Mouse (Mus musculus) monocyte, adult 5-6 weeks (primary cell): ENCODE results near the gene Bhmt2. TPM values are rescaled to one million over a fixed set of nuclear protein-coding genes. Genes with fewer than 3 reads are reported as not detected.

Experiments
- ATAC-seq: fragments of 153-309, 156-312 bp; replicated peaks from 2 replicates; pipeline ENCODE4 v1.8.0; 2017; ENCODE audit warnings: mild to moderate bottlenecking; ENCODE audit not compliant: low TSS enrichment, insufficient number of reproducible peaks, severe bottlenecking, poor library complexity, low FRiP score
- total RNA-seq: library from RNA; stranded (forward); fragments of 200-1000, 200-491, 200-594 nt; gene quantifications from 3 replicates; pipeline ENCODE4 v1.2.3, GENCODE M21; 2017

The Bhmt2 gene
- total RNA-seq, 1 experiment from 2014 or later, result not detected

DNA sequence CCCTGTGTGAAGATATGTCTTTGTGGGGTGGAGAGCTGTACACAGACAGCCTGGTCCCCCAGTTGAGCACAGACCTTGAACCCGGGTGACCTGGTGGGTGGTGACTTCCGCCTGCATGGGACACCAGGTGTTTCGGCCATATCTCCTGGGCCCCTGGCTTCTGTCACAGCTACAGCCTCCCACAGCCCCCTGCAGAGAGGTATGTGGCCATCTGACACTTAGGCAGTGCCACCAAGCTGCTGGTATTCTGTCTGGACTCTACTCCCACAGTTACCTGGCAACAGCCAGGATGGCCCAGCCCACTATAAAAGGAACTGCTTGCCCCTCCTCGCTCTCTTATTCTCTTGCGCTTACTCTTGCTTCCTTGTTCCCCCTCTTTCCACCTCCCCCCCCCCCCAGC is 16.2 kb downstream of the Bhmt2 start:
- no peak for ATAC-seq

DNA sequence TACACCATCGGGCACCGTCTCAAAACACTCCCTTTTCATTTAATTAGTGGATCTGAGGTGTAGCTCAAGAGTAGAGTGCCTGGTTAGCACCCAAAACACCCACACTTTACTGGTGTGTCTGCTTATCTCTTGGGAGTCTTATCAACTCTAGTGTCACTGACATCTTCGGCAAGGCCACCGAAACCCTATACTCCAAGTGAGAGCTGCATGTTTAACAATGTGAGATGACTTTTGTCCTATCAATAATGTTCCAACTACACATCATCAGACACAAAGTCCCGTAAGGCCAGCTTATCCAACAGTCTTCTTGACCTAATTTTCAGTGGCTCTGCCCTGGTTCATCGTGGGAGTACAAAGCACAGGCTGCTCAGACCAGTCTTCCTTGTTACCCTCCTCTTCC is 20.7 kb downstream of the Bhmt2 start:
- ATAC-seq, result no peak

DNA sequence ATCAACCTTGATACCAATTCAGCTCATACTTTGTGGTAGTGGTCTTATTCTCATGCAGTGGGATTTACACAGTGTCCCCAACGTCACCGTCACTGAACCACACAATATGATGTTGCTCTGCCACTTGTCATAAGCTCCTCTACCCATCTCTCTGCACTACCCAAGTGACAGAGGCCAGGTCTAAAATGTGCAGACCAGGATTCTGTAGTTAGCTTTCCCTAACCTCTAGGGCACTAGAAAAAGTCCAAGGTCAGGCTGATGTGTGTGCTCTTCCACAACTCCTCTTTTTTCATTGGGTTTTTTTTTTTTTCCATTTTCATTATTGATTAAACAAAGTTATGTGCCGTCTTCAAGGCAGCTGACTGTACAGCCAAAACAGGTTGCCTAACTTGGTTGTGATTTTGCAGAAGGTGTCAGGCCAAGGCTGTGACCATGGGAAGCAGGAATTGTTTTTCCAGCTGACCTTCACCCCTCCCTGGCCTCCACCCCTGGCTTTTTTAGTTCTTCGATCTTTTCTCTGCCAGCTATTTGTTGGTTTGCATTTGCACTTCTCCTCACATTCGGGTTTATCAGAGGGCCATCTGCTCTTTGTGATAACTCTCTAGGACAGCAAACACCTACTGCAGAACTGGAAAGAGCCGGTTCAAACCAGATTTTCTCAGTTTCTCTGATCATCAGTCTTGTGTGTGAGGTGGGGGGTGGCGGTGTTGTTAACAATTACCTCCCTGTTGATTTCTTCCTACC is 25.5 kb downstream of the Bhmt2 start:
- ATAC-seq, result no peak

DNA sequence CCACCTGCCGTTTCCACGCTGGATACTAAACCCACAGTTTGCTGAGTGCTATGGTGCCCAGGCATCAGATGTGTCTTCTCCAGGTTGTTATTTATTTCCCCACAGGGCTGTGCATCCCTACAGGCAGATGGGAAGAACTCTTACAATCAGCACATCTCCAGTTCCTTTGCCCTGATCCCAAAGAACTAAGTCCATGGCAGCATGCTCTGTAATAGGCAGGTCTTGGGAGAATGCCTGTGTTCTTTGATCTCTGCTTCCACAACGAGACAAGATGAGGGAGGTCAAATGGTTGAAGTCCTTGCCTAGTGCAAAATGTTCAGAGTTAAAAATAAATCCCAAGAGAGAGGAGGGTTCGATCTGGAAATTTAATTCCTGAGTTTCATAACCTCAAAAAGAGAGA is 34.5 kb downstream of the Bhmt2 start:
- no peak for ATAC-seq

DNA sequence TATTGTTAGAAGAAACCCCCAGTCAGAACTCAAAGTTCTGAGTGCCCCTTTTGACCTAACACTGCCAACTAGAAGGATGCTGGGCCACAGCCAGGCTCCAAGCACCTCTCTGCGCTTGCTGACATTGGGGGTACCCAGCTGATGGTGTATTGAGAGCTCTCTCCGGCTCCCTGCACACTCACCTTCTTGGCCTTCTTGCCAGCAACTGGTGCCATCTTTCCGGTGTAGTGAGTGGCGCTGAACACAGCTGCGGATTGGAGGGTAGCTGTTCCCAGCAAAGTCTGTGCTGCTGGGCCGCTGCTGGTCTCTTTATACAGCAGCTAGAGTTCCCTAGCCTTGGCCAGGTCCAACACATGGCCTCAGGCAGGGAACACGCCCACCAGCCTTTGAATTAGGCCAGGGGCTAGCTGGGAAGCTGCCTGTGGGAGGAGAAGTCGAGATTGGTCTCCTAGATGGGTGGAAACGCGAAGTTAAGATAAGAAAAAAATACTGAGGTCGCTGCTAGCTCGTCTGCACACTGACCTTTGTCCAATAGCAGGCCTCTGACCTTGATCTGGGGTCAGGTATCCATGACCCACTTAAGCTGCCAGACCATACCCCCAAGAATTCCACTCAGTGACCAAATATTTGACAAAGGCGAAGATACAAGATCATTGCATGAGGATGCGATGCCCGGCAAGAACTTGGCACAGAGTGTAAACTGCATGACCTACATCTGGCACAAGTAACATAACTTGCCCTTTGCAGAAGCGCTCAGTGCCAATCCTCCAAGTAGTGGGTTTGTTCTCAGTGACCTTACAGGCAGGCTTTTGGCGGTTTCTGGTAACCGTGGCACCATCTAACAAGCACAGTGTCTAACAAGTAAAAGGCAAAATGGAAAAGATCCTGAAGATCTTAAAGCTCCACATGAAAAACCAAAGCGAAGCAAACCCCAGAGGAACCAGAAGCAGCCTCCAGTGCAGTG is 36.5 kb downstream of the Bhmt2 start, which contains the start of gene Bhmt:
TSS of gene Bhmt (minus strand) at position 680 of the 964 bp plus-strand sequence.
- ATAC-seq, result no peak; the same call in 1 of the 2 replicates

DNA sequence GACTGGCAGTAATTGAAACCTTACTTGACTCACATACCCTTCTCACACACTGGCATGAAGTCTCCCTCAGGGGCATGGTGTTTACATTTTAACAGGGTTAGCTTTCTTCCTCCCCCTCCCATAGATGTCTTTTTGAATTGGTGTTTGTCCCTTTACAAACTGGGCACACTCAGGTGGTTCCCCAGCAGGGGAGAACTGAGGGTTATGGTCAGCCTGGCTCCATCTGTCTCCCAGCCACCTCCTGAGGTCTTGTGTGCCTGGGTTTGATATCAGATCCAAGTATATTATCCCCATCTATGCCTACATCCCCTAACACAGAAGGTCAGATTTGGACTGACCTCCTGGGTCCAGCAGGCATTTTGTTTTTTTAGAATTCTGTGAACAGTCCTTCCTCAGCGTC is 37.5 kb downstream of the Bhmt2 start:
- no peak for ATAC-seq

DNA sequence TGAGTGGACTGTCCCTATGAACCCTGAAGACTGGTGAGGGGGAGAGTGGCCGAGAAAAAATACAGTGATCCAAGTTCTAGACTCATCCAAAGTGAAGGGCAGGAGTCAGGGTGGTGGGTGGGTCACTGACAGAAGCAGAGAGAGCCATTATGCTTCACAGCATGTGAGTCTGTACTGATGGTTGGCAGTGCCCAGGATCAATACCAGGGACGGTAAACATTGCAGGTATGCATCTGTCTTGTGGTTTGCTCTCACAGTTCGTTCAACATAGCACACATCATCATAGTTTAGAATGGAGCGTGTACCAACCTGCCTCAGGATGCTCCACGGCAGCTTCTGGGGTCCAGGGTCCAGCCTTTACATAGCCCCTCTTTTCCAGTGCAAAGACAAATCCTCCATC is 41.2 kb downstream of the Bhmt2 start:
- ATAC-seq, result no peak

DNA sequence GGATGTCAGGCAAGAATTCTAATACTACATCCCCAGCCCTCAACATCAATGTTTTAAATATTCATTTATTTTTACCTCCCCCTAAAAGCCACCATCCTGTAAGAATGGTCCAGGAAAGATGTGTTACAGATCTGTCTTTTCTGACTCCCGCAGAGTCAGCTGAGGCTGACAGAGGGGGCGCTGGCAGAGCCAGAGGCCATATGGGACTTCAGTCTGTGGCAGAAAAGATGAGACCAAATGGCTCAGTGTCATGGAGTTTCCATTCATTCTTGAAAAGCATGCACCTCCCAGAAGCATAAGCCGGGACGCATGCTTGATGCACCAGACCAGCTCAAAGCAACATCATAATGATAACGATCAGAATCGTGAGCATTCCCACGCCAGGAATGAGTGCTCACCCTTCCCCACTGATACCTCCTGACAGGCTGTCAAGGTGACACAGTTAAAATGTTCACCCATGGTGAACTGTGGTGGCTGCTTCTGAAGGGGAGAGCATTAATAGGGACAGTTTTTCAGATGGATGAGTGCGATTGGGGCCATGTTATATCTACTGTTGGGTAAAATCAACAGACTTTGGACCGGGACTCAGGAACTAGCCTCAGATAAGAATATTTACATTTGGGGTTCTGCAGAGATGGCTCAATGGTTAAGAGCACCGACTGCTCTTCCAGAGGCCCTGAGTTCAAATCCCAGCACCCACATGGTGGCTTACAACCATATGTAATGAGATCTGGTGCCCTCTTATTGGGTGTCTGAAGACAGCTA is 43.0 kb downstream of the Bhmt2 start:
- ATAC-seq, result no peak

DNA sequence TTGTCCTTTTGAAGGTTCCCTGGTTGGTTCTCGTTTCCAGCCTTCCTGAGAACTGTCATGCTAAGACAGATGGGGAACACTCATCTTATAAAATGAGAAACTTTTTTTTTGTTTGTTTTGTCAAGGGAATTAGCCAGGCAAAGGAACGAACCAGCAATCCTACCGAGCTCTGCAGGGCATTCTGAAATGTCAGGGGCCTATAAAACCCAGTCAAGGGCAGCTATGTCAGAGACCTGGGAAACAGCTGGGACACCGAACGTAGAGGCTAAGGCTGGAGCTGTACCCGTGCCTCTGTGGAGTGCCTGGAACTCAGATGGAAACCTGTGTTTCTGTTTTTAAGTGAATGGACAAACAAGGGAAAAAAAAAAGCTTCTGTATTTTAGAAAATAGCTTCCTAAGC is 45.2 kb downstream of the Bhmt2 start:
- no peak for ATAC-seq

DNA sequence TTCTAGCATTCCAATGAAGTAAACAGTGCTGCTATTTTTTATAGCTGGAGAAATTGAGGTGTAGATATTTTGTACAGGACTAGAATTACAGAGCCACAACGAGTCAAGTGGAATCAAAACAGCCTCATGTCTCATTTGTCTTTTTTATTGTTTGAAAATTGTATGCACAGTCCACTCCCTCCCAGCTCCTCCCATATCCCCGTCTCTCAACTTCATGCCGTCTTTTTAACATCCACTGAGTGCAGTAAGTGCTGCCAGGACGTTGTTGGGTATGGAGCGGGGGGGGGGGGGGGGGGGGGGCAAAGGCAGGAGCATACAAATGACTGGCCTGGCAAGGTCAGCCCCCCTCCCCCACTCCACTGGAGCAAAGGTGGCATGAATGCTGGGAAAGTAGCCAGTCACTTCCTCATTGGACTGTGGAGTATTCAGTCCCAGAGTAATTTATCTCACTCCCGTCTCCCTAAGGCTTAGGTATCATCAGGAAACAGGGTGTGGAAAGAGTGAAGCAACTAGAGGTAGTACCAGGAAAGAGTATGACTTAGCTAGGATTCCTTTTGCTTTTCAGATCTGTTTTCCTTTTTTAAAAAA is 59.6 kb downstream of the Bhmt2 start:
- ATAC-seq, result no peak

DNA sequence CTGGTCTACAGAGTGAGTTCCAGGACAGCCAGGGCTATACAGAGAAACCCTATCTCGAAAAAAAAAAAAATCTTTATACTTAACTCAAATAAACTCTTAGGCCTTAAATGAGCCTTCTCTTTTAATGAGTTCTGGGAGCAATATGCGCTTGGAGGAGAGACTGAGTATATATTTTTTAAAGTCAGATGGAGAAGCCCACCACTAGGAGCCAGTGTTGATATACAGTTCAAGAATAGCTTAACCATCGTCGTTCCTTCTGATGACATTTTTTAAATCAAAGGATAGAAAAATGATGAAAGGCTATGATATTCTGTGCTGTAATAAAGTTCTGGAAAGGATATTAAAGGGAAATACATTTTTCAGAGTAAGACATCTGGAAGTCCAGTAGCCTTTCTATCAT is 60.3 kb downstream of the Bhmt2 start:
- no peak for ATAC-seq

DNA sequence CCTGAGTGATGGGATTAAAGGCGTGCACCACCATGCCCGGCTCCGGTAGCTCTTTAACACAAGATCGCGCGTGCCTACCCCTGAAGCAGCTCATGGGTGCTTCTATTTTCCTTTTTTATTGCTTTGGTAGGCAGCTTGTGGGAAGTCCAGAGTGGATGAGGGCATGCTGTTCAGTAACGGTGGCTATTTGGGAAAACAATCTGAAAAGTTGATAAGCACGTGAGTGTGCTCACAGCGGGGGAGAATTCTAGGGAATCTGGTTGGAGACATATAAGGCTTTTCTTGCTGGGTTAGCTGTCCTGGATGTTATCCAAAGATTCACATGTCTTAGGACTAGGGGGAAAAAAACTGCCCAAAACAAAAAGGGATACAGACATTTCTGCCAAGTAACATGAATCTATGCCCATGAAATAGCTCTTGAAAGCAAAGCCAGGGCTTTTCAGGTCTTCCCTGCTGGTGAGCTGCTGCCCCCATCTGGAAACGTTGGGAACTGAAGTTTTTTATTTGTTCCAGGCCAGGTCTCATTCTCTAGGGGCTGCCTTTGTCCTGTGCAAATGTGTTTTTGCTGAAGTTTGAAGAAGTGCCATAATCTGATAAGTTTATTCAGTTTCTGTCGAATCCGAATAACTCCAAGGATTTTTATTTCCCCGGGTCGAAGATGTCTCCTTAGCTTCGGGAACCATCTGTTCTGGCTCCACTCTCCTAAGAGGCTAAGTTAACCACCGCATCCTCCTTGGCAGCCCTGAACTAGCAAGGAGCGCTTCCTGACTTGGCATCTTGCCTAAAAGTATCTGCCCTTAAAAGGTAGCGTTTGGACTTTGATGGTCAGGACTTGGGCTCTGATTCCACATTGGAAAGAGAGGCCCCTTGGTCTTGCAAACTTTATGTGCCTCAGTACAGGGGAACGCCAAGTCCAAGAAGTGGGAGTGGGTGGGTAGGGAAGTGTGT is 61.2 kb downstream of the Bhmt2 start:
- no peak for ATAC-seq

DNA sequence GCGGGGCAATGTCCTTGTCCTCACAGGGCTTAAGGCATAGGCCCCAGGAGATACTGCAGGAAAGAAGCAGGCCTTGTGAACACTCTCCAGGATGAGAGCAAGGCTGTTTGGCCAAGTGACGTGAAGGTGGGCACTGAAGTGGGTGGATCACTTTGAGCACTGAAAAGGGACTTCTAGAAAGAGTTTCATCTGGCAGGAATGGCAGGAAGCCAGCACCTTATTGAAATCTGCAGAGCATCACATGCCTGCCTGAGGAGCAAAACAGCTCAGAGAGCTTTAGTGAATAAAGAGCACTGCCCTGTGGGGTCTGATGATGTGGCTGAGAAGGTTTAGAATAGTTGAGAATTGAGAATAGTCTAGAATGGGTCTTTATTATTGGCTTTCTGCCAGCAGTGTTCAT is 65.6 kb downstream of the Bhmt2 start:
- ATAC-seq, result no peak

DNA sequence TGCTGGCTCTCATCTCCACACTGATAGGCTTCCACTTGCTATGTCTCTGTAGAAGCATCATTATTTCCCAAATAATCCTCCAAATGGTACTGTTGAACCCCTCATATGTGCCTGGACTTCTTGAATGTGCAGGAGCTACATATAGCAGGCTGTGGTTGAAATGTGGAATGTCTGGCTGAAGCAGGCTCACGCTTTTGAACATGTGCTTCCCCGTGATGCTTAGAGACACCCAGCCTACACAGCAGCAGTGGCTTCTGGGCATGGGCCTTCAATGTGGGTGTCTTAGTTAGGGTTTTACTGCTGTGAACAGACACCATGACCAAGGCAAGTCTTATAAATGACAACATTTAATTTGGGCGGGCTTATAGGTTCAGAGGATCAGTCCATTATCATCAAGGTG is 66.4 kb downstream of the Bhmt2 start:
- ATAC-seq, result no peak

DNA sequence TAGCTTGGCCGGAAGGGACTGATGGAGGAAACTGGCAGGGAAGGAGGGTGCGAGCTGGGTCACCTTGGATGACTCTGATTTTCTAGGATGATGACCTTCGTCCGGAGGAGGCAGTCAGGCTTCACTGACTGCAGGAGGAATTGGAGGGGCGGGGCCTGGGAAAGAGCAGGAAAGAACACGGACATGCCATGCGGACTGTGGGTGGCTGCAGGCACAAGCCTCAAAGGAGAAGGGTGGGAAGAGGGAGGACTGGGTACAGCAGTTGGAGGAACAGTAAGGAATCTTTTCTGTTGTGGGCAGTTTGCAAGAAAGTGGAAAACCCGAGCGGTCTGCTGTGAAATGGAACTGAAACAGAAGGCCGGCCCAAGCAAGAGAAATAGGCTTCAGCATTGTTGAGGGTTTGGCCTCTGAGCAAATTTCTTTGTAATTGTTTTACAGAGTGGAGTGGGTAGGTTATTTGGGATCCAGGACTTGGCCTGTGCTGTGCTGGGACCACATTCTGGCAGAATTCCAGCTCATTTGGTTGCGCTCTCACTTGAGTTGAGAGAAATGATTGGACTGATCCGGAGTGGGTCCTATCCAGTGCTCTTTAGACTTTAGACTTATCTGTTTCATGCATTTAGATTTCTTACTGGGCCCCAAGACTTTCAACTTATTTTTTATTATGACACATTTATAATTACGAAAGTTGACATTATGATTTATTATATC is 67.1 kb downstream of the Bhmt2 start:
- no peak for ATAC-seq
